Mouse (Mus musculus): ENCODE measurements at regions not wholly inside any gene's neighbourhood (a gene's known extent, or its start where the extent isn't known, plus 50 kb on each side); places are given as distances from the start of the nearest gene placed in this dataset.

GRCm38 (mm10) chrX:4136135-4136534, 60.2 kb upstream of the Btbd35f28 start:
- in situ Hi-C loops (cut with MboI, MseI), result loop anchor here (10.0 kb wide), 1 partner anchor 759 kb away; no protein-coding TSS in a partner anchor

Measured in T-helper 1 cell (primary cell).